Mouse (Mus musculus) neural tube, embryonic 14.5 days (tissue): Measurements from ENCODE around the gene Mcm3. TPM values are rescaled to one million over a fixed set of nuclear protein-coding genes. Genes with fewer than 3 reads are reported as not detected.
A peak's percentile ranks its signal among the peaks of the same experiment; 100 is the strongest.

ENCODE experiments used
- ATAC-seq: fragments of 200-750 bp; cut with Nextera tagmentation; 2 replicates; pipeline ENCODE4 v1.8.0; 2017; ENCODE audit warnings: low read depth, mild to moderate bottlenecking, moderate TSS enrichment, moderate library complexity
- H3K27ac ChIP-seq: fragments of 300-500 bp; sonication (generic); 2 replicates; pipeline ENCODE4 v1.5.1; 2014; ENCODE audit warnings: low read depth, mild to moderate bottlenecking, control low read depth, low read length, moderate library complexity, mixed read lengths
- H3K27me3 ChIP-seq: fragments of 300-500 bp; sonication (generic); 2 replicates; pipeline ENCODE4 v1.6.1; 2014; ENCODE audit warnings: low read length; ENCODE audit not compliant: control insufficient read depth, insufficient read depth
- H3K36me3 ChIP-seq: fragments of 300-500 bp; sonication (generic); 2 replicates; pipeline ENCODE4 v1.6.1; 2014; ENCODE audit warnings: low read length, mixed read lengths; ENCODE audit not compliant: control insufficient read depth, insufficient read depth
- H3K4me1 ChIP-seq: fragments of 300-500 bp; sonication (generic); 2 replicates; pipeline ENCODE4 v1.6.1; 2014; ENCODE audit warnings: low read length; ENCODE audit not compliant: control insufficient read depth, insufficient read depth
- H3K4me2 ChIP-seq: fragments of 300-500 bp; sonication (generic); 2 replicates; pipeline ENCODE4 v1.6.1; 2014; ENCODE audit warnings: mild to moderate bottlenecking, low read depth, low read length, control low read depth
- H3K4me3 ChIP-seq: fragments of 300-500 bp; sonication (generic); 2 replicates; pipeline ENCODE4 v1.5.1; 2014; ENCODE audit warnings: low read depth, low read length, control low read depth, mixed read lengths
- H3K9ac ChIP-seq: fragments of 300-500 bp; sonication (generic); replicated peaks from 2 replicates; pipeline ENCODE4 v1.6.1; 2014; ENCODE audit warnings: low read depth, mild to moderate bottlenecking, control low read depth, low read length, mixed read lengths
- H3K9me3 ChIP-seq: fragments of 300-500 bp; sonication (generic); 2 replicates; pipeline ENCODE4 v1.6.1; 2016; ENCODE audit warnings: low read length; ENCODE audit not compliant: control insufficient read depth
- WGBS: fragments of 180-500 bp; shearing (Covaris S2); extraction: QIAGEN DNeasy Blood & Tissue Kit; methylation state at CpG from one replicate; pipeline ENCODE4 v1.1.7; 2014; 5-methylcytosine and 5-hydroxymethylcytosine counted together
- polyA plus RNA-seq: library from polyadenylated mRNA; unstranded; fragments of >200 nt; fragmentation: Nextera tagmentation; extraction: Ambion mirVana; gene quantifications from 2 replicates; pipeline ENCODE4 v1.2.1, GENCODE M21; 2014

Gene Mcm3
- 10.4 and 16.7 TPM in 2 replicates for polyA plus RNA-seq

GRCm38 (mm10) chr1:20819771-20820605, at the start of gene Mcm3:
Gene Mcm3, minus strand, starts transcription at chr1:20820312.
- Histone ChIP-seq H3K9ac (no peak within 1 kb of the TSS), H3K4me3 (peak within 1 kb of the TSS; percentile 57), H3K4me2 (peak within 1 kb of the TSS; percentile 76), H3K4me1 (no peaks in the 10 kb centered on the region), H3K36me3 (no peaks in the 10 kb centered on the region), H3K27ac (no peak within 1 kb of the TSS), H3K9me3 (no peaks in the 10 kb centered on the region), H3K27me3 (no peaks in the 10 kb centered on the region)
- WGBS, result under 1% methylated on average over 52 of the region's 52 CpGs
- ATAC-seq, result peak; percentile 100

GRCm38 (mm10) chr1:20868036-20868435, 47.9 kb upstream of the Mcm3 start:
- Histone ChIP-seq H3K36me3 (no peaks in the 10 kb centered on the region), H3K9ac (no peak overlapping the region), H3K27me3 (no peaks in the 10 kb centered on the region), H3K4me3 (no peak overlapping the region), H3K27ac (peak overlapping the region; percentile 48), H3K4me2 (no peak overlapping the region), H3K4me1 (0 out of 2 replicates have a peak, but pooled peaks cover 4% of the 10 kb centered on the region), H3K9me3 (no peaks in the 10 kb centered on the region)
- 16% methylated on average over 9 of the region's 9 CpGs for WGBS
- ATAC-seq, result peak; percentile 74

- WGBS, result 19% methylated on average over 8 of the region's 8 CpGs
- Histone ChIP-seq H3K4me1 (0 out of 2 replicates have a peak, but pooled peaks cover 4% of the 10 kb centered on the region), H3K4me3 (no peak overlapping the region), H3K27ac (peak overlapping the region; percentile 48; the same call in 1 of the 2 replicates), H3K36me3 (no peaks in the 10 kb centered on the region), H3K9ac (no peak overlapping the region), H3K9me3 (no peaks in the 10 kb centered on the region), H3K4me2 (no peak overlapping the region), H3K27me3 (no peaks in the 10 kb centered on the region)
- ATAC-seq, result peak; percentile 83
These were observed 47.3 kb upstream of the Mcm3 start for GRCm38 (mm10) chr1:20867241-20867902.

GRCm38 (mm10) chr1:20863452-20864172, 43.5 kb upstream of the Mcm3 start:
- no peaks in the 10 kb centered on the region for H3K9me3 ChIP-seq
- H3K36me3 ChIP-seq, result no peaks in the 10 kb centered on the region
- no peak overlapping the region for H3K9ac ChIP-seq
- 74% methylated on average over 5 of the region's 5 CpGs for WGBS
- H3K27me3 ChIP-seq, result no peaks in the 10 kb centered on the region
- no peak overlapping the region for H3K4me2 ChIP-seq
- H3K27ac ChIP-seq, result no peak overlapping the region
- ATAC-seq, result no peak
- H3K4me3 ChIP-seq, result no peak overlapping the region
- 0 out of 2 replicates have a peak, but pooled peaks cover 4% of the 10 kb centered on the region for H3K4me1 ChIP-seq

GRCm38 (mm10) chr1:20861865-20862264, 41.8 kb upstream of the Mcm3 start:
- no peaks in the 10 kb centered on the region for H3K27me3 ChIP-seq
- no peaks in the 10 kb centered on the region for H3K9me3 ChIP-seq
- no peaks in the 10 kb centered on the region for H3K4me1 ChIP-seq
- 88% methylated on average over 3 of the region's 3 CpGs for whole genome bisulfite sequencing
- H3K4me3 ChIP-seq, result no peak overlapping the region
- no peak overlapping the region for H3K27ac ChIP-seq
- H3K36me3 ChIP-seq, result no peaks in the 10 kb centered on the region
- H3K9ac ChIP-seq, result no peak overlapping the region
- no peak for ATAC-seq
- H3K4me2 ChIP-seq, result no peak overlapping the region

GRCm38 (mm10) chr1:20860775-20861174, 40.7 kb upstream of the Mcm3 start:
- WGBS, result 77% methylated on average over 3 of the region's 3 CpGs
- no peaks in the 10 kb centered on the region for H3K9me3 ChIP-seq
- ATAC-seq, result no peak

GRCm38 (mm10) chr1:20856924-20857902, 37.1 kb upstream of the Mcm3 start:
- no peaks in the 10 kb centered on the region for H3K4me1 ChIP-seq

More at GRCm38 (mm10) chr1:20860775-20861174, 40.7 kb upstream of the Mcm3 start:
- Histone ChIP-seq H3K9ac (no peak overlapping the region), H3K27me3 (no peaks in the 10 kb centered on the region), H3K4me3 (no peak overlapping the region), H3K4me1 (no peaks in the 10 kb centered on the region), H3K4me2 (no peak overlapping the region), H3K36me3 (no peaks in the 10 kb centered on the region), H3K27ac (no peak overlapping the region)

GRCm38 (mm10) chr1:20839911-20840310, 19.8 kb upstream of the Mcm3 start:
- no peak for ATAC-seq
- WGBS, result 68% methylated on average over 3 of the region's 3 CpGs
- Histone ChIP-seq H3K9me3 (no peaks in the 10 kb centered on the region), H3K36me3 (no peaks in the 10 kb centered on the region), H3K27me3 (no peaks in the 10 kb centered on the region), H3K4me3 (no peak overlapping the region), H3K4me2 (no peak overlapping the region), H3K4me1 (no peaks in the 10 kb centered on the region), H3K27ac (no peak overlapping the region), H3K9ac (no peak overlapping the region)

More at GRCm38 (mm10) chr1:20856924-20857902, 37.1 kb upstream of the Mcm3 start:
- Histone ChIP-seq H3K4me3 (no peak overlapping the region), H3K4me2 (no peak overlapping the region), H3K27ac (no peak overlapping the region), H3K27me3 (no peaks in the 10 kb centered on the region), H3K36me3 (no peaks in the 10 kb centered on the region), H3K9me3 (no peaks in the 10 kb centered on the region), H3K9ac (no peak overlapping the region)
- ATAC-seq, result no peak
- WGBS, result 92% methylated on average over 7 of the region's 7 CpGs
